Mouse (Mus musculus) midbrain, embryonic 16.5 days (tissue): ENCODE results near the gene Trnp1. TPM values are rescaled to one million over a fixed set of nuclear protein-coding genes. Genes with fewer than 3 reads are reported as not detected.

Experiments
- ATAC-seq: fragments of 200-750 bp; cut with Nextera tagmentation; 2 replicates; pipeline ENCODE4 v1.8.0; 2017; ENCODE audit warnings: moderate TSS enrichment
- H3K27ac ChIP-seq: fragments of 300-500 bp; sonication (generic); 2 replicates; pipeline ENCODE4 v1.5.1; 2014; ENCODE audit warnings: mild to moderate bottlenecking, low read length, mixed read lengths
- H3K27me3 ChIP-seq: fragments of 300-500 bp; sonication (generic); 2 replicates; pipeline ENCODE4 v1.6.1; 2014; ENCODE audit warnings: low read depth, low read length, mixed read lengths; ENCODE audit not compliant: control insufficient read depth, insufficient read depth
- H3K36me3 ChIP-seq: fragments of 300-500 bp; sonication (generic); 2 replicates; pipeline ENCODE4 v1.6.1; 2014; ENCODE audit warnings: mild to moderate bottlenecking, low read length, moderate library complexity, mixed read lengths; ENCODE audit not compliant: control insufficient read depth, insufficient read depth
- H3K4me1 ChIP-seq: fragments of 300-500 bp; sonication (generic); 2 replicates; pipeline ENCODE4 v1.6.1; 2014; ENCODE audit warnings: mild to moderate bottlenecking, low read length, mixed read lengths; ENCODE audit not compliant: control insufficient read depth, insufficient read depth
- H3K4me2 ChIP-seq: fragments of 300-500 bp; sonication (generic); 2 replicates; pipeline ENCODE4 v1.6.1; 2014; ENCODE audit warnings: mild to moderate bottlenecking, low read length, mixed read lengths
- H3K4me3 ChIP-seq: fragments of 300-500 bp; sonication (generic); 2 replicates; pipeline ENCODE4 v1.5.1; 2014; ENCODE audit warnings: low read depth, mild to moderate bottlenecking, low read length, moderate library complexity, mixed read lengths
- H3K9ac ChIP-seq: fragments of 300-500 bp; sonication (generic); 2 replicates; pipeline ENCODE4 v1.6.1; 2014; ENCODE audit warnings: low read depth, low read length, mixed read lengths
- H3K9me3 ChIP-seq: fragments of 300-500 bp; sonication (generic); replicated peaks from 2 replicates; pipeline ENCODE4 v1.6.1; 2014; ENCODE audit warnings: mild to moderate bottlenecking, low read length, mixed read lengths; ENCODE audit not compliant: control insufficient read depth, poor library complexity, severe bottlenecking
- WGBS: fragments of 180-500 bp; shearing (Covaris S2); extraction: QIAGEN DNeasy Blood & Tissue Kit; methylation state at CpG from one replicate; pipeline ENCODE4 v1.1.7; 2014; 5-methylcytosine and 5-hydroxymethylcytosine counted together
- polyA plus RNA-seq: library from polyadenylated mRNA; unstranded; fragments of >200 nt; fragmentation: Nextera tagmentation; extraction: Ambion mirVana; gene quantifications from 2 replicates; pipeline ENCODE4 v1.2.1, GENCODE M21; 2015

Gene Trnp1
- polyA plus RNA-seq, 1 experiment from 2014 or later: 8.2 TPM

DNA sequence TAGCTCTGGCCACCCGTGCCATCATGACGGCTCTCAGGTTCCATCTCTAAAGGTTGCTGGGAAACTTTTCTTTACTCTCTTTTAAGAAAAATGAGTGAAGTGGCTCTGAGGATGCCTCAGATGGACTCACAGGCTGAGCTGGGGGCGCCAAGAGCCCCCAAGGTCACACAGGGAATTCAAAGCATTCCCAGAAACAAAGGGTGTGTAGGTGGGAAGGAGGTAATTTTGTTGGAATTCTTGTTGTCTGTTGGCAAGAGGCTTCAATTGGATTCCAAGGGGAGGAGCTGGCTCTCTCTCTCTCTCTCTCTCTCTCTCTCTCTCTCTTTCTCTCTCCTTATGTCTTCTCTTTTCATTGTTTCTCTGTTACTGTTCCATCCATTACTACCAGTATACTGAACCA, 56.2 kb downstream of the Trnp1 start:
- Histone ChIP-seq H3K4me1 (peaks cover 18% of the 10 kb centered on the region), H3K4me3 (no peak overlapping the region), H3K27ac (no peak overlapping the region), H3K9me3 (no peaks in the 10 kb centered on the region), H3K36me3 (no peaks in the 10 kb centered on the region), H3K9ac (no peak overlapping the region), H3K4me2 (no peak overlapping the region), H3K27me3 (no peaks in the 10 kb centered on the region)
- no peak for ATAC-seq
- WGBS: 36% methylated on average over 3 of the region's 3 CpGs

Other genes with a start within 250 kb of the Trnp1 start
- 0.16 and 0.25 TPM in 2 replicates for gene Sytl1, start 235.4 kb downstream of the Trnp1 start, polyA plus RNA-seq
- gene Tmem222, start 220.8 kb downstream of the Trnp1 start, polyA plus RNA-seq: 111 and 121 TPM in 2 replicates
- gene Wdtc1, start 145.1 kb downstream of the Trnp1 start, polyA plus RNA-seq: 20.1 and 20.7 TPM in 2 replicates
- gene Slc9a1, start 128.8 kb downstream of the Trnp1 start, polyA plus RNA-seq: 10.3 and 12.8 TPM in 2 replicates
- 0.15 TPM in 2 replicates for gene Tent5b, start 18.4 kb downstream of the Trnp1 start, polyA plus RNA-seq
- gene Kdf1, start 20.4 kb upstream of the Trnp1 start, polyA plus RNA-seq: 0.61 and 0.69 TPM in 2 replicates
- 247 and 263 TPM in 2 replicates for gene Nudc, start 47.4 kb upstream of the Trnp1 start, polyA plus RNA-seq
- gene Nr0b2, start 54.8 kb upstream of the Trnp1 start, polyA plus RNA-seq: not detected in 2 replicates
- gene Gpatch3, start 76.2 kb upstream of the Trnp1 start, polyA plus RNA-seq: 6.1 and 6.5 TPM in 2 replicates
- gene Gpn2, start 85.8 kb upstream of the Trnp1 start, polyA plus RNA-seq: 16.1 and 17.0 TPM in 2 replicates
- gene Sfn, start 103.6 kb upstream of the Trnp1 start, polyA plus RNA-seq: 1.1 and 1.2 TPM in 2 replicates
- gene Zdhhc18, start 151.6 kb upstream of the Trnp1 start, polyA plus RNA-seq: 3.5 and 4.7 TPM in 2 replicates
- gene Pigv, start 174.1 kb upstream of the Trnp1 start, polyA plus RNA-seq: 14.7 and 18.5 TPM in 2 replicates